Mouse (Mus musculus) kidney, adult 2 months (tissue): ENCODE measurements around the gene Pcsk2.

Source experiments
- CTCF ChIP-seq: fragments of 200-500 bp; conservative IDR thresholded peaks from 2 replicates; pipeline ENCODE4 v1.5.1; 2011; ENCODE audit warnings: low read depth, mild to moderate bottlenecking, control low read depth, low read length, moderate library complexity, mixed read lengths; ENCODE audit not compliant: insufficient read depth, insufficient read length
- POLR2A ChIP-seq: fragments of 200-500 bp; IDR thresholded peaks from one replicate; pipeline ENCODE4 v1.6.1; 2011; ENCODE audit warnings: low read depth, low read length, control low read depth

GRCm38 (mm10) chr2:143708205-143708604 lies 162.2 kb downstream of the Pcsk2 start:
- no peak for TF ChIP-seq POLR2A
- no peak for TF ChIP-seq CTCF
